Mouse (Mus musculus): Measurements from ENCODE around the gene Nr3c2.

DNA sequence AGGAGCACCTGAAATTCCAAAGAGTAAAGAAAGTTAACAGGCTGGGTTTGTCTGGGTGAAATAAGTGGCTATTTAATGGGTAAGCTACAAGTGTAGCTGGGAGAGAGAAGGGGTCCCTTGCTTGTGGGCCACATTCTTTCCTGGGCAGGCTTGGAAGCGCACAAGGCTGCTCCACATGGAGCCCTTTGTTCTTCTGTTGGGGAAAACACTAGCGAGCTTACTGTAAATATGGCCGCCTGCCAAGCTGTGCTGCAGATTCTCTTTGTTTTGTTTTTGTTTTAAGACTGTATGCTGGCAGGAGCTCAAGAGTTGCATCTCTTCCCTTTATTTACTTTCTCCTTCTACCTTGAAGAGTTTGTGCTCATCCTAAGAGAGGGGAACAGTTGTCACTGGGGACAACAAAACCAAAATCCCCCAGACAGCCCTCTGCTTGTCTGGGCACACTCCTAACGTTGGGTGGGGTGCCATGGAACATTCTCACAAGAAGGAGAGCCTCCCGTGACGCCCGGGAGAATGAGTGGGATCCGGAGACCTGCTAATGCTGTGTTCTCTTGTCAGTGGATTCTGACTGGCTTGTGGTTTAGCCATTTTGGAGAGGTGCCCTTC, 73.8 kb downstream of the Nr3c2 start:
- no peak for TF ChIP-seq CTCF (IDR thresholded peaks at IDR 0.05; ENCODE audit: low read depth, low read length)
- no peak for TF ChIP-seq POLR2A (IDR thresholded peaks at IDR 0.05; ENCODE audit: insufficient read depth, low read length)
- no peak for TF ChIP-seq EP300 (IDR thresholded peaks at IDR 0.05; ENCODE audit: insufficient read depth, low read depth, low read length)
